Mouse (Mus musculus): ENCODE results near the gene Nfix.

DNA sequence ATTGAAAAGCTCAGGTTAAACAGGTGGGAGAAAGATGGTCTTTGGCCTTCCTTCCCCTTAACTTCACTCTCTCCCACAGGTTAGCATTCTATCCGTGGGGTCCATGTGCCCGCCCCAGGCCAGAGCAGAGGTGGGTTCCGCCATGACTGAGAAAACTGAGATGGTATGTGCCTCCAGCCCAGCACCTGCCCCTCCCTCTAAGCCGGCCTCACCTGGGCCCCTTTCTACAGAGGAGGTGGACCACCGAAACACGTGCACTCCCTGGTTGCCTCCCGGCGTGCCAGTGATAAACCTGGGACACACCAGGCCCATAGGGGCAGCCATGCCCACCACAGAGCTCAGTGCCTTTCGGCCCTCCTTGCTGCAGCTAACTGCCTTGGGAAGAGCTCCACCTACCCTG, 97.6 kb downstream of the Nfix start:
- no peak for TF ChIP-seq CTCF (IDR thresholded peaks at IDR 0.05; ENCODE audit: insufficient read depth, low read depth, low read length)
- no peak for TF ChIP-seq POLR2A (IDR thresholded peaks at IDR 0.05; ENCODE audit: insufficient read depth, low read depth, low read length)

All from olfactory bulb, adult 2 months (tissue).